Mouse (Mus musculus) ES-Bruce4 (cell line): Measurements from ENCODE around the gene Kirrel3.

Experiments
- CTCF ChIP-seq: IDR thresholded peaks from one replicate; pipeline ENCODE4 v1.8.1; 2011; ENCODE audit warnings: low read depth, low read length
- EP300 ChIP-seq: IDR thresholded peaks from 2 replicates; pipeline ENCODE4 v1.6.1; 2011; ENCODE audit warnings: low read depth, low read length; ENCODE audit not compliant: insufficient read depth

DNA sequence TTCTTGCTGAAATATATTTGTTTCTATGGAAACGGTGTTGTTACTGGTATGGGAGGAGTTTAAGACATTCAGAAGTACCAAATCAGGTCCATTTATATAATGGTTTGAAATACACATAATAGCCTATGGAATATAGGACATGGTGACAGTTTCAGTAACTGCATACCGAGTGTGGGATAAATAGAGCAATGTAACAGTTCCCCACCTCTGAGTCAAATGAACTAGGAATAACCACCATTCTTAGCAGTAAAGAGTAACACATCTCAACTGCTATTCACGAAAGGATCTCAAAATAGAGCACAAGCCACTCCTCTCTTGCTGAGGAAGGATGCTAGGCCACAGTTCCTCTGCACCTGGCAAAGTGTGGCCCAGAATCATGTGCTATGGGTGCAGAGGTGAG lies 434.4 kb downstream of the Kirrel3 start:
- TF ChIP-seq EP300: no peak
- no peak for TF ChIP-seq CTCF
